Mouse (Mus musculus): ENCODE data around the gene Pdk1. TPM values are rescaled to one million over a fixed set of nuclear protein-coding genes. Genes with fewer than 3 reads are reported as not detected.
A peak's percentile ranks its signal among the peaks of the same experiment; 100 is the strongest.

The Pdk1 gene
- polyA plus RNA-seq, 1 experiment from 2014 or later: 54.8 TPM

- H3K36me3 ChIP-seq: peaks cover 10% of the 10 kb centered on the region
- H3K9me3 ChIP-seq: no peaks in the 10 kb centered on the region
- no peak for ATAC-seq (ENCODE audit: insufficient number of reproducible peaks, insufficient read depth, low FRiP score, low TSS enrichment, low read depth)
- H3K4me2 ChIP-seq: peak overlapping the region; percentile 70
- H3K27ac ChIP-seq: no peak overlapping the region
- 72% methylated on average over 2 of the region's 2 CpGs for whole genome bisulfite sequencing
- H3K4me1 ChIP-seq (replicated peaks): peaks cover 15% of the 10 kb centered on the region; the same call in 1 of the 2 replicates
- peak overlapping the region; percentile 79 for H3K4me3 ChIP-seq (replicated peaks)
- H3K9ac ChIP-seq (replicated peaks): no peak overlapping the region
- H3K27me3 ChIP-seq: no peaks in the 10 kb centered on the region
Observed at GRCm38 (mm10) chr2:71874422-71874821, 1.4 kb downstream of the Pdk1 start.

GRCm38 (mm10) chr2:71874836-71875235, 1.8 kb downstream of the Pdk1 start:
- H3K4me1 ChIP-seq (replicated peaks): peaks cover 15% of the 10 kb centered on the region; the same call in 1 of the 2 replicates
- no peaks in the 10 kb centered on the region for H3K27me3 ChIP-seq
- WGBS: 60% methylated on average over 2 of the region's 2 CpGs
- H3K4me2 ChIP-seq: peak overlapping the region; percentile 70; the same call in 1 of the 2 replicates
- no peak overlapping the region for H3K9ac ChIP-seq (replicated peaks)
- no peaks in the 10 kb centered on the region for H3K9me3 ChIP-seq
- H3K27ac ChIP-seq: no peak overlapping the region
- ATAC-seq (ENCODE audit: insufficient number of reproducible peaks, insufficient read depth, low FRiP score, low TSS enrichment, low read depth): no peak
- H3K36me3 ChIP-seq: peaks cover 13% of the 10 kb centered on the region
- H3K4me3 ChIP-seq (replicated peaks): 0 out of 2 replicates have a peak overlapping the region, but pooled peaks have one; percentile 3

DNA sequence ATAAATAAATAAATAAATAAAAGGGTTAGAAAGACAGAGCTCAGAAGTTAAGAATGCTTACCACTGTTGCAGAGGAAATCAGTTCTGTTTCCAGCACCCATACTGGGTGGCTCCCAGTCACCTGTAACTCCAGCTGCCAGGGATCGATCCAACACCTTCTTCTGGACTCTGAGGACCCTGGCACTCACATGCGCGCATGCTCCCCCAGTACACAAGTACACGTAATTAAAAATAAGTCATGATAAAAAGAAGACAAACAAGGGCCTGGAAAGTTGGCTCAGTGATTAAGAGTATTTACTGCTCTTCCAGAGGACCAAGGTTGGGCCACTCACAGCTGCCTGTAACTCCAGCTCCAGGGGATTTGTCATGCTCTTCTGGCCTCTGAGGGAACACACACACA, 4.8 kb downstream of the Pdk1 start:
- no peak overlapping the region for H3K9ac ChIP-seq (replicated peaks)
- peaks cover 15% of the 10 kb centered on the region; the same call in 1 of the 2 replicates for H3K4me1 ChIP-seq (replicated peaks)
- no peaks in the 10 kb centered on the region for H3K9me3 ChIP-seq
- peaks cover 38% of the 10 kb centered on the region for H3K36me3 ChIP-seq
- H3K27ac ChIP-seq: no peak overlapping the region
- no peak overlapping the region for H3K4me2 ChIP-seq
- WGBS: 92% methylated on average over 4 of the region's 4 CpGs
- no peak for ATAC-seq (ENCODE audit: insufficient number of reproducible peaks, insufficient read depth, low FRiP score, low TSS enrichment, low read depth)
- no peak overlapping the region for H3K4me3 ChIP-seq (replicated peaks)
- no peaks in the 10 kb centered on the region for H3K27me3 ChIP-seq

GRCm38 (mm10) chr2:71878441-71878840, 5.4 kb downstream of the Pdk1 start:
- Histone ChIP-seq H3K9ac (replicated peaks) (no peak overlapping the region), H3K27me3 (no peaks in the 10 kb centered on the region), H3K36me3 (peaks cover 44% of the 10 kb centered on the region), H3K4me2 (no peak overlapping the region), H3K27ac (no peak overlapping the region), H3K9me3 (no peaks in the 10 kb centered on the region), H3K4me3 (replicated peaks) (no peak overlapping the region), H3K4me1 (replicated peaks) (peaks cover 15% of the 10 kb centered on the region; the same call in 1 of the 2 replicates)
- ATAC-seq (ENCODE audit: insufficient number of reproducible peaks, insufficient read depth, low FRiP score, low TSS enrichment, low read depth): no peak
- WGBS: 74% methylated on average over 2 of the region's 2 CpGs

DNA sequence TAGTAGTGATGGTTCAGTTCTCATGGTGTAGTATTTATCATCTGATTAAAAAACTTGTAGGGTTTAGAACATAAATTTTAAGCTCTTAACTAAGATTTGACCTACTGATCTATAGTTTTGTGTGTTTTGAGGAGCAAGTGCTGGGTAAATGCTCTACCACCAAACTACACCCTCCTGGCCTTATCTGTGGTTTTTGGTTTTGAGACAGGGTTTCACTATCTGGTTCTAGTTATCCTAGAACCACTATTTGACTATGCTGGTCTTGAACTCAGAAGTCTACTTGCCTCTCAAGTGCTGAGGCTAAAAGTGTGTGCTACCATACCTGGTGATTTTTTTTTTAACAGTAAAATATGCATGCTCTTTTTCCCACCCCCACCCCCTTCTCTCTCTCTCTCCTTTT, 5.9 kb downstream of the Pdk1 start:
- Histone ChIP-seq H3K4me3 (replicated peaks) (no peak overlapping the region), H3K4me2 (no peak overlapping the region), H3K27me3 (no peaks in the 10 kb centered on the region), H3K9ac (replicated peaks) (no peak overlapping the region), H3K36me3 (peaks cover 49% of the 10 kb centered on the region), H3K4me1 (replicated peaks) (peaks cover 13% of the 10 kb centered on the region; the same call in 1 of the 2 replicates), H3K27ac (no peak overlapping the region), H3K9me3 (no peaks in the 10 kb centered on the region)
- ATAC-seq (ENCODE audit: insufficient number of reproducible peaks, insufficient read depth, low FRiP score, low TSS enrichment, low read depth): no peak

DNA sequence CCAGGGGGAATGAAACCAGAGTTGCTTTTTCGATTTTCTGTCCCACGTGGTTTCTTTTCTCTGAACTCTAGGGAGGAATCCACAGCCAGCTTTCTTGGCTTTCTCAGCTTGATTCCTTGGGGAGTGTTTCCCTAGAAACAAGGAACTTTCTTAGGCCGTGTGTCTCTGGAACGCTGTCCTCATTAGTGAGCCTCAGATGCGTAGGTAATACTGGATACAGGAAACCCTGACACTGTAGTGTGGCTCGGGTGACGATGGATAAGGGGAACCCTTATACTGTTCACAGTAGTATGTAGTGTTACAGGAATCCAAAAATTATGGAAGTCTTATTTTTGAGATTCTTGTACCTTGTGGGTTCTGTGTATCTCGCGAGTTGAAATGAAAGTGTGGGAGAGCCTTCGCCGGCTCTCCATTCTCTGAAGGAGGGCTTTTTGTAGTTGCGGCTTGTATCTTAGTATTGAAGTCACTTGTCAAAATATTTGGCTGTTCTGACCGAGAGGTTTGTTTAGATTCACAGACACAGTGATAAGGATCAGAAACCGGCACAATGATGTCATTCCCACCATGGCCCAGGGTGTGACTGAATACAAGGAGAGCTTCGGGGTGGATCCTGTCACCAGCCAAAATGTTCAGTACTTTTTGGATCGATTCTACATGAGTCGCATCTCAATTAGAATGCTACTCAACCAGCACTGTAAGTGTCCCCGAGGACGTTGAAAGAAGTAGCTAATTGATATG, 10.1 kb downstream of the Pdk1 start:
- Histone ChIP-seq H3K4me2 (no peak overlapping the region), H3K9ac (replicated peaks) (no peak overlapping the region), H3K27ac (no peak overlapping the region), H3K9me3 (no peaks in the 10 kb centered on the region), H3K4me3 (replicated peaks) (no peak overlapping the region), H3K4me1 (replicated peaks) (no peaks in the 10 kb centered on the region), H3K36me3 (peaks cover 75% of the 10 kb centered on the region), H3K27me3 (no peaks in the 10 kb centered on the region)
- WGBS: 90% methylated on average over 19 of the region's 19 CpGs
- ATAC-seq (ENCODE audit: insufficient number of reproducible peaks, insufficient read depth, low FRiP score, low TSS enrichment, low read depth): no peak

DNA sequence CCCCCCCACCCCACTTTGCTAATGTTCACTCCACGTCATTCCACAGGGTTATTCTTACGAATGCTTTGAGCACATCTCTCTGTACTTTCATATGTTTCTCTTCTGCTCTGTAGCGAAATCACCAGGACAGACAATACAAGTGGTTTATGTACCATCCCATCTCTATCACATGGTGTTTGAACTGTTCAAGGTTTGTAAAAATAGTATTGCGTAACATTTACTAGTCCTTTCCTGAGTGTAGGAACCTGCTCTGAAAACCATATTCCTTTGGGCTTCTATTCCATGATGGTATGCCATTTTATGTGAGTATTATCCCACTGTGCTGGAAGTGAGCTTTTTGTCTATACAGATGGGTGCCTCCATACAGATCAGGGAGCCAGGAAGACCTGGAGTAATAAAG, 14.2 kb downstream of the Pdk1 start:
- no peaks in the 10 kb centered on the region for H3K27me3 ChIP-seq
- no peaks in the 10 kb centered on the region for H3K4me1 ChIP-seq (replicated peaks)
- 95% methylated on average over 4 of the region's 4 CpGs for WGBS
- no peak for ATAC-seq (ENCODE audit: insufficient number of reproducible peaks, insufficient read depth, low FRiP score, low TSS enrichment, low read depth)
- H3K4me3 ChIP-seq (replicated peaks): no peak overlapping the region
- H3K9me3 ChIP-seq: no peaks in the 10 kb centered on the region
- no peak overlapping the region for H3K27ac ChIP-seq
- H3K9ac ChIP-seq (replicated peaks): no peak overlapping the region
- H3K36me3 ChIP-seq: peaks cover 79% of the 10 kb centered on the region
- no peak overlapping the region for H3K4me2 ChIP-seq

GRCm38 (mm10) chr2:71888437-71888836, 15.4 kb downstream of the Pdk1 start:
- 87% methylated on average over 4 of the region's 4 CpGs for WGBS
- ATAC-seq (ENCODE audit: insufficient number of reproducible peaks, insufficient read depth, low FRiP score, low TSS enrichment, low read depth): no peak
- no peak overlapping the region for H3K9ac ChIP-seq (replicated peaks)
- H3K9me3 ChIP-seq: no peaks in the 10 kb centered on the region
- H3K4me2 ChIP-seq: no peak overlapping the region
- H3K36me3 ChIP-seq: peaks cover 79% of the 10 kb centered on the region
- no peaks in the 10 kb centered on the region for H3K27me3 ChIP-seq
- no peak overlapping the region for H3K27ac ChIP-seq
- no peaks in the 10 kb centered on the region for H3K4me1 ChIP-seq (replicated peaks)
- no peak overlapping the region for H3K4me3 ChIP-seq (replicated peaks)

DNA sequence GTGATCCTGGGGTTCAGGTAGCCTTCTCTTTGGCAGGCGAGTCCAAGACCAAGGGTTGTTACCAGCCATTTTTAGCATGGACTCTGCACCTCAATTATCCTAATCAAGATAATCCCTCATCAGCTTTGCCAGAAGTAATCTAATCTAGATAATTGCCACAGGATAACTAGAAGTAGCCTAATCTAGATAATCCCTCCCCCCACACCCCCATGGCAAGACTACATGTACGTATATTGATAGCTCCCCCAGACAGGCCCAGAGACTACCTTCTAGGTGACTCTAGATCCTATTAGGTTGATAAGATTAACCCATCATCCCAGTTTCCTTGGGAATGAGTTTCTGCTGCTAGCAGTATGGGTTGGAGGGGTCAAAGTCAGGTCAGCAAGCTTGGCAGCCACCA, 18.5 kb downstream of the Pdk1 start:
- no peaks in the 10 kb centered on the region for H3K9me3 ChIP-seq
- H3K4me2 ChIP-seq: no peak overlapping the region
- no peaks in the 10 kb centered on the region for H3K4me1 ChIP-seq (replicated peaks)
- H3K27ac ChIP-seq: no peak overlapping the region
- H3K4me3 ChIP-seq (replicated peaks): no peak overlapping the region
- H3K36me3 ChIP-seq: peaks cover 71% of the 10 kb centered on the region
- H3K27me3 ChIP-seq: no peaks in the 10 kb centered on the region
- ATAC-seq (ENCODE audit: insufficient number of reproducible peaks, insufficient read depth, low FRiP score, low TSS enrichment, low read depth): no peak
- no peak overlapping the region for H3K9ac ChIP-seq (replicated peaks)
- 94% methylated on average over 2 of the region's 2 CpGs for WGBS

DNA sequence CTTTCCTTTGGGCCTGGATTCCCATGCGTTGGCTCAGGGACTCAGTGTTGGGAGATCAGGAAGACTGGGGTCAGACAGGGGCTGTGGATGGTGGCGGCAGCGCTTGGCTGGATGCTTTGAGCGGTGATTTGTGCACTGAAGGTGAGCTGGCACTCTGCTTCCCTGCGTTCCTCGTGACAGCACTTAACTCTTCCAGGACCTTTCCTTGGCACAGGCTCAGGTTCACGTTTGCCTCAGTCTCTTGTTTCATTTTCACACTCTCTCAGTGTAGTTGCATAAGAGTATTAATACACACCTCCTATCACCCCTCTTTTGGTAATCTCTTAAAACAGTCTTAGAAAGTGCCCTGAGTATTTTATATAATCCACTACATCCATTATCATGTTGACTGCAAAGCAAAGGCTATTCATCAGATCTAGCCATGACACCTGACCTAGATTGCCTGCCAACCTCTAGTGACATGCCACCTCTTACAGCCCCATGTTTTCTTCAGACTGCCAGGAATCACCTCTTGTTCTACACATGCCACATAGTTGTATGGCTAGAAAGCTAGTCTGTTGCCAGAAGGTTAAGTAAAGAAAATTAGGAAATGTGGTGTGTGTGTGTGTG, 19.8 kb downstream of the Pdk1 start:
- Histone ChIP-seq H3K36me3 (peaks cover 74% of the 10 kb centered on the region), H3K9ac (replicated peaks) (no peak overlapping the region), H3K27ac (no peak overlapping the region), H3K4me1 (replicated peaks) (0 out of 2 replicates have a peak, but pooled peaks cover 2% of the 10 kb centered on the region), H3K27me3 (no peaks in the 10 kb centered on the region), H3K4me2 (no peak overlapping the region), H3K9me3 (no peaks in the 10 kb centered on the region), H3K4me3 (replicated peaks) (no peak overlapping the region)
- ATAC-seq (ENCODE audit: insufficient number of reproducible peaks, insufficient read depth, low FRiP score, low TSS enrichment, low read depth): no peak
- WGBS: 97% methylated on average over 7 of the region's 7 CpGs

DNA sequence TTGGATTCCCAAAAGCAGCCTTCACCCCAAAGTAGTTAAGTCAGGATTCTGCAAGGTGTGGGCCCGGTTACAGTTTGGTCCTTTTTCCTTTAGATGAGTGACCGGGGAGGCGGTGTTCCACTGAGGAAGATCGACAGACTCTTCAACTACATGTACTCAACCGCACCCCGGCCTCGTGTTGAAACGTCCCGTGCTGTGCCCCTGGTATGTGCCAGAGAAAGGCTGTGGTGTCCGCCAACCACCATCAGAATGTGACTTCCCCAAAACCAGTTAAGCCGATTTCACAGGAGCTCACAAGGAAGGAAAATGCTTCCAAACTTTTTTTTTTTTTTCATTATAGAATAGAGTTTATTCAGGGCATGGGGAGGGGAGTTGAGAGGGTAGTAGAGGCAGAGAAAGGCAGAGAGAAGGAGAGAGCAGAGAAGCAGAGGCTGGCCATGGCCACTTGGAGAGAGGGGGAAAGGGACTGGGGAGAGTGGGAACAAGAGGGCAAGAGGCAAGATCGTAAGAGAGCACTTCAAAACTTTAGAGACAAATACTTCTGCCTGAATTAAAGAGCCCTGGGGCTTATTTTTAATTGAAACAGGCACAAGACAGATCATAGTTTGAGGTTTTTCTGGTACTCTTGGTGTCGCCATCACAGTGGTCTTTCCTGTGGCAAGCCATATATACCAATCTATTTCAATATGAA, 22.7 kb downstream of the Pdk1 start:
- ATAC-seq (ENCODE audit: insufficient number of reproducible peaks, insufficient read depth, low FRiP score, low TSS enrichment, low read depth): no peak
- Histone ChIP-seq H3K27me3 (no peaks in the 10 kb centered on the region), H3K27ac (no peak overlapping the region), H3K4me3 (replicated peaks) (no peak overlapping the region), H3K4me1 (replicated peaks) (0 out of 2 replicates have a peak, but pooled peaks cover 2% of the 10 kb centered on the region), H3K9me3 (no peaks in the 10 kb centered on the region), H3K9ac (replicated peaks) (no peak overlapping the region), H3K36me3 (peaks cover 66% of the 10 kb centered on the region), H3K4me2 (no peak overlapping the region)
- 90% methylated on average over 13 of the region's 13 CpGs for WGBS

Data from limb, embryonic 12.5 days (tissue).